Mouse (Mus musculus): Measurements from ENCODE around the gene Med9.

- TF ChIP-seq POLR2A (IDR thresholded peaks at IDR 0.05; ENCODE audit: insufficient read depth, low read depth, low read length), result no peak
- no peak for TF ChIP-seq CTCF (IDR thresholded peaks at IDR 0.05)
- TF ChIP-seq EP300 (IDR thresholded peaks at IDR 0.05; ENCODE audit: insufficient read depth, low read depth, low read length), result no peak
These were observed 29.8 kb downstream of the Med9 start for GRCm38 (mm10) chr11:59977831-59978230.
